Mouse (Mus musculus) frontal cortex, adult 2 months (tissue): ENCODE data around the gene Klra5. TPM values are rescaled to one million over a fixed set of nuclear protein-coding genes. Genes with fewer than 3 reads are reported as not detected.
"Not testable (repeated sequence)": the region's sequence is repeated elsewhere in the genome, so short reads cannot be mapped to it uniquely, and the experiment has no call there.

Experiments used
- DNase-seq, 2 experiments: peaks; one replicate each; pipeline ENCODE4 v3.0.0; 2022; ENCODE audit warnings: low spot score in 1 of 2; ENCODE audit errors: extremely low spot score in 1 of 2
- polyA plus RNA-seq: library from polyadenylated mRNA; depleted of rRNA; stranded (reverse); fragments of >200 nt; gene quantifications from 2 replicates; pipeline ENCODE4 v1.2.3, GENCODE M21; 2012; rRNA removed

Gene Klra5
- polyA plus RNA-seq: not detected in 2 replicates

GRCm38 (mm10) chr6:129917476-129917946 lies at the start of gene Klra5:
Gene Klra5, minus strand, starts transcription at chr6:129917650.
- not testable (repeated sequence) for DNase-seq

- DNase-seq: no peak
These were observed 454 bp downstream of the Klra5 start for GRCm38 (mm10) chr6:129916996-129917395.

DNA sequence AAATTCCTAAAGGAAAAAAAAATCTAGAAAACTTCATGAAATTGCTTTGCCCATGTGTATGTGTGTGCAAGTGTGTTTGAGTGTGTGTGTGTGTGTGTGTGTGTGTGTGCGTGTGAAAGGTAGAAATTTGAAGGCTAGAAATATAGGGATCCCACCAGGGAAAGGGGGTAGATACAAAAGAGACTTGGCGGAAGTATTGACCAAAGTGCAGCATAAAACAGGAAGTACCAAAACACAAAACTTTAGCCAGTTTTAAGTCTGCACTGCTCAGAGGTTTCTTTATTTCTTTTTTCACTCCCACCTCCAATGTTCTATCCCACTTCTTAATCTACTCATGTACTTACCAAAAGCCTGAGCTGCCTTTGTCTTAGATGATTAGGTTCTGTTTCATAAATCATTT lies 34.9 kb downstream of the Klra5 start:
- DNase-seq: no peak

DNA sequence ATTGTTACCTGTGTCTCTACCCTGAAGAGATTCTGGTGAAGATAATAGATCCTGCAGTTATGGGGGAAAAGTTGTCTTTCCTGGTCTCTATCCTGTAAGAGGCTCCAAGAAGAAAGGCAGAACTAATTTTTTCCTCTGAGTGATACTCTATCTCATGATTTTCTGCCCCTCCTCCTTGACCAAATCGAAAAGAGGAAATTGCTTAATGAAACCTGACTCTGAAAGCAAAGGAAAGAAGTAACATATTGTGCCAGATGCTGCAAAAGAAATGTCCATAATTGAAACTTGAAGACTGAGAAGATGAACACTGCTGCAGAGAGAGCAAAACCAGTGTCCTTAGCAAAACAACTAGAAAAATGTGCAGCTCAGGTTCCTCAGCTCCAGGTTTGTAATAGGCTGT lies 40.9 kb downstream of the Klra5 start, which contains the start of gene Klra17:
Gene Klra17, minus strand, starts transcription at position 124 of the 400 bp plus-strand sequence.
- no peak for DNase-seq

- not testable (repeated sequence) for DNase-seq
These were observed 55.1 kb downstream of the Klra5 start, which contains the start of gene Gm17631 for GRCm38 (mm10) chr6:129862349-129862748. Gene Gm17631, plus strand, starts transcription at chr6:129862649.

Other genes starting within 250 kb of the Klra5 start
- not detected in 2 replicates for gene Klrc1, start 238.7 kb downstream of the Klra5 start, polyA plus RNA-seq
- gene Klri1, start 200.5 kb downstream of the Klra5 start, polyA plus RNA-seq: not detected in 2 replicates
- 0.08 TPM in 1 of 2 replicates, not detected in the other for gene Klri2, start 177.2 kb downstream of the Klra5 start, polyA plus RNA-seq
- not detected in 2 replicates for gene Gm156, start 133.4 kb downstream of the Klra5 start, polyA plus RNA-seq
- gene Gm17631, start 55.0 kb downstream of the Klra5 start, polyA plus RNA-seq: not detected in 2 replicates
- gene Klra17, start 41.0 kb downstream of the Klra5 start, polyA plus RNA-seq: not detected in 2 replicates
- not detected in 2 replicates for gene Klra6, start 109.3 kb upstream of the Klra5 start, polyA plus RNA-seq
- not detected in 2 replicates for gene Klra4, start 149.6 kb upstream of the Klra5 start, polyA plus RNA-seq
- not detected in 2 replicates for gene Klra8, start 212.2 kb upstream of the Klra5 start, polyA plus RNA-seq